Mouse (Mus musculus): ENCODE measurements around the gene Tbrg1.

Tbrg1 gene

GRCm38 (mm10) chr9:37656931-37657481, at the start of gene Tbrg1:
Gene Tbrg1, minus strand, starts transcription at chr9:37657312.
- DNase-seq = peak; percentile 66

GRCm38 (mm10) chr9:37689970-37690686, 33.0 kb upstream of the Tbrg1 start:
- no peak for DNase-seq

GRCm38 (mm10) chr9:37687941-37688303, 30.8 kb upstream of the Tbrg1 start:
- no peak for DNase-seq

- no peak for DNase-seq
Observed at GRCm38 (mm10) chr9:37687288-37687940, 30.3 kb upstream of the Tbrg1 start.

- DNase-seq = no peak
Observed at GRCm38 (mm10) chr9:37681123-37681522, 24.0 kb upstream of the Tbrg1 start.

- DNase-seq = no peak
Observed at GRCm38 (mm10) chr9:37675287-37675686, 18.2 kb upstream of the Tbrg1 start.

GRCm38 (mm10) chr9:37670261-37670660, 13.1 kb upstream of the Tbrg1 start:
- no peak for DNase-seq

GRCm38 (mm10) chr9:37669678-37670077, 12.6 kb upstream of the Tbrg1 start:
- no peak for DNase-seq

GRCm38 (mm10) chr9:37669115-37669514, 12.0 kb upstream of the Tbrg1 start, which contains the start of gene Panx3:
Gene Panx3, minus strand, starts transcription at chr9:37669235.
- no peak for DNase-seq

GRCm38 (mm10) chr9:37666045-37666444, 8.9 kb upstream of the Tbrg1 start:
- no peak for DNase-seq

- DNase-seq = no peak
Observed at GRCm38 (mm10) chr9:37664604-37665003, 7.5 kb upstream of the Tbrg1 start.

- DNase-seq = no peak
Observed at GRCm38 (mm10) chr9:37663210-37663609, 6.1 kb upstream of the Tbrg1 start.

GRCm38 (mm10) chr9:37659413-37659812, 2.3 kb upstream of the Tbrg1 start:
- DNase-seq = no peak

GRCm38 (mm10) chr9:37656439-37656881, 652 bp downstream of the Tbrg1 start:
- DNase-seq = no peak

GRCm38 (mm10) chr9:37655961-37656360, 1.2 kb downstream of the Tbrg1 start:
- DNase-seq = no peak

GRCm38 (mm10) chr9:37653836-37654235, 3.3 kb downstream of the Tbrg1 start:
- no peak for DNase-seq

GRCm38 (mm10) chr9:37650639-37651038, 6.5 kb downstream of the Tbrg1 start:
- DNase-seq = no peak

- DNase-seq = no peak
Observed at GRCm38 (mm10) chr9:37646246-37646645, 10.9 kb downstream of the Tbrg1 start.

GRCm38 (mm10) chr9:37638721-37639120, 18.4 kb downstream of the Tbrg1 start:
- no peak for DNase-seq

- no peak for DNase-seq
Observed at GRCm38 (mm10) chr9:37636800-37637542, 20.1 kb downstream of the Tbrg1 start.

- peak; percentile 53 for DNase-seq
Observed at GRCm38 (mm10) chr9:37636335-37636734, 20.8 kb downstream of the Tbrg1 start.

GRCm38 (mm10) chr9:37634269-37634668, 22.8 kb downstream of the Tbrg1 start:
- DNase-seq = no peak

GRCm38 (mm10) chr9:37632305-37632704, 24.8 kb downstream of the Tbrg1 start:
- no peak for DNase-seq
